8 mouse cellular contexts compared by ENCODE assay signal in the genomic region with DNA sequence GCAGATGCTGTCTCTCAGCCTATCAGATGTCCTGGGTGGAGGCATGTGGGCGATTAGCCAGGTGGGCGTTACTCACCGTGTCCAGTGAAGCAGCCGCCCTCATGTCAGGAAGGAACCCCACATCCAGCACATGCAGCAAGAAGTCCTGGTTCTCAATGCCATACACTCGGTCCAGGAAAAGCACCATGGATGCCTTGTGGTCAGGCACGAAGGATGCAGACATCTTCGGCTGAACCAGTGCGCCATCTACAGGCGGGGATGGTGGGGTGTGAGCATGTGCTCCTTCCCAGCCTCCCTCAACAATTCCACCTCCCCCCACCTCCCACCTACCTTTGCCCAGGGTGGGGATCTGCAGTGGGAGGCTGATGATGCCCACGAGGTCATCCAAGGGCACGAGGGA. TPM values are rescaled to one million over a fixed set of nuclear protein-coding genes. Genes with fewer than 3 reads are reported as not detected.
DNase-seq lines count a peak whose midpoint lies in the region; ATAC-seq and TF ChIP-seq lines count a peak whose summit lies in the region.

No protein-coding gene starts in this region.

- ATAC-seq in intestine, embryonic 14.5 days (replicated peaks; ENCODE audit: low FRiP score, low TSS enrichment, low read depth) = no peak
- ATAC-seq in intestine, embryonic 15.5 days = no peak
- ATAC-seq in hindbrain, embryonic 14.5 days (ENCODE audit: low FRiP score) = no peak

- H3K9ac ChIP-seq in intestine, embryonic 14.5 days (ENCODE audit: low read length) = no peak overlapping the region
- no peak overlapping the region for H3K9ac ChIP-seq in intestine, embryonic 15.5 days
- H3K9ac ChIP-seq in hindbrain, embryonic 14.5 days = no peak overlapping the region

- peak; percentile 29 for TF ChIP-seq CTCF in C2C12 (IDR thresholded peaks at IDR 0.05; ENCODE audit: control insufficient read depth, insufficient read depth, insufficient read length)
- TF ChIP-seq CTCF in brain, embryonic 14.5 days (IDR thresholded peaks at IDR 0.05; ENCODE audit: borderline replicate concordance, extremely low read depth, insufficient read depth, insufficient read length) = peak; percentile 70

- no peaks in the 10 kb centered on the region for H3K79me2 ChIP-seq in C2C12 (ENCODE audit: control insufficient read depth, insufficient read depth)

- H3K9me3 ChIP-seq in intestine, embryonic 14.5 days (ENCODE audit: control insufficient read depth, low read length) = no peaks in the 10 kb centered on the region
- H3K9me3 ChIP-seq in intestine, embryonic 15.5 days = no peaks in the 10 kb centered on the region
- H3K9me3 ChIP-seq in hindbrain, embryonic 14.5 days (ENCODE audit: control insufficient read depth, low read length) = no peaks in the 10 kb centered on the region

- WGBS in intestine, embryonic 14.5 days = 46% methylated on average over 11 of the region's 11 CpGs
- 49% methylated on average over 11 of the region's 11 CpGs for WGBS in intestine, embryonic 15.5 days
- 39% methylated on average over 11 of the region's 11 CpGs for WGBS in hindbrain, embryonic 14.5 days

- H3K36me3 ChIP-seq in intestine, embryonic 14.5 days (ENCODE audit: control insufficient read depth, insufficient read depth, low read length) = no peaks in the 10 kb centered on the region
- H3K36me3 ChIP-seq in intestine, embryonic 15.5 days = no peaks in the 10 kb centered on the region
- no peaks in the 10 kb centered on the region for H3K36me3 ChIP-seq in C2C12 (ENCODE audit: control insufficient read depth, insufficient read depth)
- no peaks in the 10 kb centered on the region for H3K36me3 ChIP-seq in hindbrain, embryonic 14.5 days (replicated peaks; ENCODE audit: control insufficient read depth, insufficient read depth)

- peak; percentile 69 for DNase-seq in intestine, embryonic 14.5 days (ENCODE audit: low spot score)
- peak; percentile 75 for DNase-seq in brain, embryonic 14.5 days (ENCODE audit: low read depth)
- peak; percentile 42 for DNase-seq in hindbrain, embryonic 14.5 days (ENCODE audit: low spot score)
- DNase-seq in mesoderm, embryonic 11.5 days (ENCODE audit: low read depth, low spot score) = peak; percentile 47
- DNase-seq in thymus, postnatal 36 days = peak; percentile 25 to 31
- no peak for DNase-seq in T-cell, adult 2 months (ENCODE audit: low spot score)

- no peaks in the 10 kb centered on the region for H3K79me3 ChIP-seq in C2C12 (ENCODE audit: low read depth)

- no peak for TF ChIP-seq POLR2A in brain, embryonic 14.5 days (IDR thresholded peaks at IDR 0.05; ENCODE audit: borderline replicate concordance, extremely low read depth, insufficient read depth, insufficient read length, poor library complexity, severe bottlenecking)

- no peak overlapping the region for H3K27ac ChIP-seq in intestine, embryonic 14.5 days (ENCODE audit: low read depth)
- H3K27ac ChIP-seq in intestine, embryonic 15.5 days = no peak overlapping the region
- no peak overlapping the region for H3K27ac ChIP-seq in hindbrain, embryonic 14.5 days

- H3ac ChIP-seq in C2C12 (ENCODE audit: control insufficient read depth, insufficient read length, low read depth) = no peak overlapping the region

- 0 out of 2 replicates have a peak, but pooled peaks cover 11% of the 10 kb centered on the region for H3K27me3 ChIP-seq in intestine, embryonic 14.5 days (replicated peaks; ENCODE audit: control insufficient read depth, insufficient read depth, low read length)
- H3K27me3 ChIP-seq in intestine, embryonic 15.5 days (replicated peaks) = peaks cover 14% of the 10 kb centered on the region
- H3K27me3 ChIP-seq in C2C12 (ENCODE audit: control insufficient read depth, insufficient read depth, insufficient read length) = no peaks in the 10 kb centered on the region
- no peaks in the 10 kb centered on the region for H3K27me3 ChIP-seq in hindbrain, embryonic 14.5 days (ENCODE audit: control insufficient read depth, insufficient read depth, low read length)

- no peak overlapping the region for H3K4me3 ChIP-seq in intestine, embryonic 14.5 days (ENCODE audit: low read depth, low read length)
- no peak overlapping the region for H3K4me3 ChIP-seq in intestine, embryonic 15.5 days (replicated peaks)
- no peak overlapping the region for H3K4me3 ChIP-seq in C2C12 (ENCODE audit: insufficient read depth, poor library complexity, severe bottlenecking)
- H3K4me3 ChIP-seq in hindbrain, embryonic 14.5 days (replicated peaks; ENCODE audit: low read length) = peak overlapping the region; percentile 40

- H3K4me2 ChIP-seq in intestine, embryonic 14.5 days (ENCODE audit: low read length) = no peak overlapping the region
- H3K4me2 ChIP-seq in intestine, embryonic 15.5 days (replicated peaks) = no peak overlapping the region
- peak overlapping the region; percentile 55 for H3K4me2 ChIP-seq in hindbrain, embryonic 14.5 days (replicated peaks)

- H3K4me1 ChIP-seq in intestine, embryonic 14.5 days (replicated peaks; ENCODE audit: control insufficient read depth, insufficient read depth, low read length) = peaks cover 9% of the 10 kb centered on the region; the same call in 1 of the 2 replicates
- peaks cover 10% of the 10 kb centered on the region for H3K4me1 ChIP-seq in intestine, embryonic 15.5 days (replicated peaks)
- H3K4me1 ChIP-seq in hindbrain, embryonic 14.5 days (replicated peaks; ENCODE audit: control insufficient read depth, insufficient read depth, low read length) = peaks cover 24% of the 10 kb centered on the region

TF ChIP-seq in C2C12, 6 proteins besides CTCF, POLR2A, EP300 and RAD21:
- TF ChIP-seq CEBPB (IDR thresholded peaks at IDR 0.05; ENCODE audit: low read depth) = no peak
- no peak for TF ChIP-seq MYOD1 (IDR thresholded peaks at IDR 0.05; ENCODE audit: control insufficient read depth, insufficient read length, low read depth)
- no peak for TF ChIP-seq MYOG (IDR thresholded peaks at IDR 0.05; ENCODE audit: control insufficient read depth, extremely low read depth, insufficient read length)
- TF ChIP-seq USF1 (IDR thresholded peaks at IDR 0.05; ENCODE audit: low read depth) = no peak
- no peak for TF ChIP-seq MAX (IDR thresholded peaks at IDR 0.05)
- no peak for TF ChIP-seq FOSL1 (IDR thresholded peaks at IDR 0.05; ENCODE audit: insufficient read depth, low read length, poor library complexity, severe bottlenecking)

RNA-seq across cellular contexts. Expression of a gene that starts 52.3 kb away (rescaled TPM):
- polyA plus RNA-seq in intestine, embryonic 14.5 days (2014; fragmentation: Nextera tagmentation; extraction: Ambion mirVana) = 0.70 and 0.80 TPM in 2 replicates
- 0.67 and 1.00 TPM in 2 replicates for polyA plus RNA-seq in intestine, embryonic 15.5 days (2015; fragmentation: Nextera tagmentation; extraction: Ambion mirVana)
- 1.1 TPM for polyA plus RNA-seq in C2C12 (2012; fragmentation: generic; extraction: Trizol)
- 6.3 and 9.1 TPM in 2 replicates for polyA plus RNA-seq in brain, embryonic 14.5 days (2012; rRNA removed)
- polyA plus RNA-seq in hindbrain, embryonic 14.5 days (2014; fragmentation: Nextera tagmentation; extraction: Ambion mirVana) = 5.1 and 7.6 TPM in 2 replicates
